Mouse (Mus musculus) limb, embryonic 12.5 days (tissue): ENCODE measurements around the gene Bcl11b. TPM values are rescaled to one million over a fixed set of nuclear protein-coding genes. Genes with fewer than 3 reads are reported as not detected.

Source experiments
- ATAC-seq: fragments of 200-750 bp; cut with Nextera tagmentation; 2 replicates; pipeline ENCODE4 v1.8.0; 2017; ENCODE audit warnings: low read depth, moderate TSS enrichment; ENCODE audit not compliant: insufficient number of reproducible peaks, insufficient read depth, low FRiP score, low TSS enrichment
- H3K27ac ChIP-seq: fragments of 300-500 bp; sonication (generic); 2 replicates; pipeline ENCODE4 v1.5.1; 2016; ENCODE audit warnings: mild to moderate bottlenecking, moderate library complexity
- H3K27me3 ChIP-seq: fragments of 300-500 bp; sonication (generic); 2 replicates; pipeline ENCODE4 v1.6.1; 2016; ENCODE audit warnings: mild to moderate bottlenecking, moderate library complexity
- H3K36me3 ChIP-seq: fragments of 300-500 bp; sonication (generic); 2 replicates; pipeline ENCODE4 v1.6.1; 2016; ENCODE audit warnings: mild to moderate bottlenecking, moderate library complexity
- H3K4me1 ChIP-seq: fragments of 300-500 bp; sonication (generic); replicated peaks from 2 replicates; pipeline ENCODE4 v1.6.1; 2016
- H3K4me2 ChIP-seq: fragments of 300-500 bp; sonication (generic); 2 replicates; pipeline ENCODE4 v1.6.1; 2016; ENCODE audit warnings: mild to moderate bottlenecking, moderate library complexity
- H3K4me3 ChIP-seq: fragments of 300-500 bp; sonication (generic); replicated peaks from 2 replicates; pipeline ENCODE4 v1.5.1; 2016; ENCODE audit warnings: mild to moderate bottlenecking
- H3K9ac ChIP-seq: fragments of 300-500 bp; sonication (generic); replicated peaks from 2 replicates; pipeline ENCODE4 v1.6.1; 2016; ENCODE audit warnings: mild to moderate bottlenecking, moderate library complexity
- H3K9me3 ChIP-seq: fragments of 300-500 bp; sonication (generic); 2 replicates; pipeline ENCODE4 v1.6.1; 2016; ENCODE audit warnings: mild to moderate bottlenecking, moderate library complexity
- WGBS: fragments of 180-500 bp; shearing (Covaris S2); methylation state at CpG from one replicate; pipeline ENCODE4 v1.1.7; 2016; 5-methylcytosine and 5-hydroxymethylcytosine counted together
- polyA plus RNA-seq: library from polyadenylated mRNA; unstranded; fragments of >200 nt; fragmentation: Nextera tagmentation; extraction: Ambion mirVana; gene quantifications from 2 replicates; pipeline ENCODE4 v1.2.1, GENCODE M21; 2016

The Bcl11b gene
- polyA plus RNA-seq, 1 experiment from 2014 or later, result 19.9 TPM

GRCm38 (mm10) chr12:108005816-108006626, 2.6 kb upstream of the Bcl11b start:
- peaks cover 25% of the 10 kb centered on the region for H3K27me3 ChIP-seq
- H3K9me3 ChIP-seq, result no peaks in the 10 kb centered on the region
- peak overlapping the region; percentile 87 for H3K4me3 ChIP-seq
- peak; percentile 32; the same call in 1 of the 2 replicates for ATAC-seq
- H3K36me3 ChIP-seq, result no peaks in the 10 kb centered on the region
- under 1% methylated on average over 56 of the region's 56 CpGs for WGBS
- peak overlapping the region; percentile 52 for H3K9ac ChIP-seq
- no peak overlapping the region for H3K27ac ChIP-seq
- H3K4me1 ChIP-seq, result peaks cover 31% of the 10 kb centered on the region
- peak overlapping the region; percentile 80 for H3K4me2 ChIP-seq

DNA sequence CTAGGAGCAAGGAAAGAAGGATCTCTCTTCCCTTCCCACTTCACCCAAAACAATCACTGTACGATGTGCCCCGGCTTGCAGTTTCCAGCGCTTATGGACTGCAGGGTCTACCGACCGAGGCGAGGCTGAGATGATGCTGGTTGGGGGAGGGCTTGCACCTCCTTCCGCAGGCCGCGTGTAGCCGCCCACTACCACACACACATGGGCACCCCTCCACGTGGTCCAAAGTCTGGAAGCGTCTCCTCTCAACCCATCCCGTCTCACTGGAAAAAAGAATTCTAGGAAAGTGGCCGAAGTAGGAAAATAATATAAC, 2.0 kb upstream of the Bcl11b start:
- WGBS, result 4% methylated on average over 14 of the region's 14 CpGs
- Histone ChIP-seq H3K9me3 (no peaks in the 10 kb centered on the region), H3K4me1 (peaks cover 34% of the 10 kb centered on the region), H3K4me3 (peak overlapping the region; percentile 87), H3K27ac (peak overlapping the region; percentile 29; the same call in 1 of the 2 replicates), H3K27me3 (peaks cover 31% of the 10 kb centered on the region), H3K36me3 (no peaks in the 10 kb centered on the region), H3K4me2 (peak overlapping the region; percentile 80), H3K9ac (peak overlapping the region; percentile 52)
- 0 out of 2 replicates have a peak, but pooled peaks have one; percentile 7 for ATAC-seq

DNA sequence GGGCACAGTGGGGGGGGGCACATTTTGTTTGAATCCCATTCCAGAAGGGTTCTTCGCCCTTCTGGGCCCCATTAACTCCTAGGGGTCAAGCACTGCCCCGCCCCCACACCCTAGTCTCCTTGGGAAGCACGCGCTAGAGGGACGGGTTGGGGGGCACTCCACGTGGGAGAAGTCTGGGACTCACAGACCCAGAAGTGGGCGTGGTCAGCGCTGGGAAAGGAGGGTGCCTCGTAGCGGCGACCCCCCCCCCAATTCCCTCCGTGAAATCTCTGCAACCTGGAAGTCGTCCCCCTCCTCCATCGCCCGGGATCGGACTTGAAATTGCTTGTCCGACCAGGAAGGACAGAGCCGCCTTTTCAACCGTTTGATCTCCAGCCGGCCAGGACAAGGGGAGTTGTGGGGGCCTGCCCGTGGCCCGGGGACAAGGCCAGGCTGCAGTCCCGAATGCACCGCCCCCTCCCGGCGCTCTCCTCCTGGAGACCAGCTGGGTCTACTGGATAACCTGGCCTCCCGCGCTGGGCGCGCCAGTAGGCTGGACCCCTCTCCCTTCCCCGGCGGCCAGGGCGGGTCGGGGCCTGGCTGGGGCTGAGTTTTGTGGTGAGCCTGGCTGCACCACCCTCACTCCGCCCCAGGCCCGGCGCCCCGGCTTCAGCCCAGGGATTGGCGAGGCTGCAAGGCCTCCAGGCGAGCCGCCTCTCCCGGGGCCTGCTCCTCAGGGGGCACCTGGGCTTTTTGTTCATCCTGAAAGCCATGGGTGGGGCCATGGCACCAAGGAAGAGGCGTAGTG, 1.5 kb upstream of the Bcl11b start:
- WGBS, result under 1% methylated on average over 43 of the region's 43 CpGs
- H3K4me1 ChIP-seq, result peaks cover 33% of the 10 kb centered on the region

DNA sequence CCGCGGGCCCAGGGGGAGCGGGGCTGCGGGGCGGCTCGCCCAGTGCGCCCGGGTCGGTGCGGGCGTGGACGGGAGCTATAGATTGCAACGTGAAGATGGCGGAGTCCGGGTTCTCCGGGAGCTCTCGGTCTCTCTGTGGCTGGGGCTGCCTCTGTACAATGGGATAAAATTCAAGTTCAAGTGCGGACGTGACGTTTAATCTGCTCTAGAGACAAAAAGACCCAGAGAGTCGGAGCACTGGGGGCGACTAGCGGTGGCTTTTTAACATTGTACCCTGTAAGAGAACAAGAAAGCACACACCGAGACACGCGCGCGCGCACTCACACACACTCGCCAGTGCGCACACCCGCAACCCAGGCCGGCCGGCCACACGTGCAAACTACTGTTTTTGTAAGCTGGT, 526 bp upstream of the Bcl11b start:
- H3K9me3 ChIP-seq, result no peaks in the 10 kb centered on the region
- peak overlapping the region; percentile 98 for H3K27ac ChIP-seq
- peak overlapping the region; percentile 87 for H3K4me3 ChIP-seq
- H3K4me2 ChIP-seq, result peak overlapping the region; percentile 80
- peak overlapping the region; percentile 96 for H3K9ac ChIP-seq
- peaks cover 39% of the 10 kb centered on the region for H3K27me3 ChIP-seq
- ATAC-seq, result peak; percentile 72
- H3K4me1 ChIP-seq, result peaks cover 33% of the 10 kb centered on the region
- 1% methylated on average over 35 of the region's 35 CpGs for WGBS
- H3K36me3 ChIP-seq, result no peaks in the 10 kb centered on the region

More for the DNA sequence above, 1.5 kb upstream of the Bcl11b start:
- Histone ChIP-seq H3K9me3 (no peaks in the 10 kb centered on the region), H3K4me2 (peak overlapping the region; percentile 80), H3K36me3 (no peaks in the 10 kb centered on the region), H3K4me3 (peak overlapping the region; percentile 87), H3K27ac (peak overlapping the region; percentile 29; the same call in 1 of the 2 replicates), H3K27me3 (peaks cover 36% of the 10 kb centered on the region), H3K9ac (peak overlapping the region; percentile 52)
- 0 out of 2 replicates have a peak, but pooled peaks have one; percentile 23 for ATAC-seq

DNA sequence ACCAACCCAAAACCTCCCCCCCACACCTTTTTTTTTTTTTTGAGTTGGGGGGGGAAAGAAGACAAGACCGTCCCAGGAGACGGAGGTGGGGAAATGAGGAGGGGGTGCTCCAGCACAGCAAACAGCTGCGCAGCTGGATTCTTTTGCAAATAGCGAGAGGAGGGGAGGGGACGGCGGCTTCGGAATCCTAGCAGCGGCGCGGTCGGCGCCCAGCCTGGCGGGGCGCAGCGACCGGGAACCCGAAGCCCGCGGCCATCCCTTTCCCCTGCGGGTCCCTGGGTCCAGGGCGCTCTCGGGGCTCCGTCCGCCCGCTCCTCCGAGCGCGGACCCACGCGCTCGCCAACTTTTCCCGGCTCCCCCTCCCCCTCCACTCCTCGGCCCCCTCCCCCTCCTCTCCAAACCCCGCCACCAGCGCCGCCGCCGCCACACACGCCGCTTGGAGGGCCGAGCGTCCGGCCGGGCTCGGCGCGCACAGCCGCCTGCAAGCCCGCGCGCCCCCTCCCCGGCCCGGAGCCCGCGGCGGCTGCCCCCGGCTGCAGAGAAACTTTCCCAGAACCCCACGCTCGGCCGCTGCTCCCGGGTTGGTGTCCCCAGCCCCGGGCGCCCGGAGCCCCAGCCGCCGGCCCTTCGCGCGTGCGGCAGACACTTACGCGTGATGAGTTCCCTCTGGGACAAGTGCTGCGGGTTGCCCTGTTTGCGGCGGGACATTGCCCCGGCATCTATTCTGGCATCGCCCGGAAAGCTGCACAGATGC, 789 bp downstream of the Bcl11b start:
- H3K9ac ChIP-seq, result peak overlapping the region; percentile 96
- no peak for ATAC-seq
- H3K4me2 ChIP-seq, result peak overlapping the region; percentile 80
- H3K9me3 ChIP-seq, result no peaks in the 10 kb centered on the region
- WGBS, result under 1% methylated on average over 59 of the region's 78 CpGs
- peak overlapping the region; percentile 98 for H3K27ac ChIP-seq
- H3K27me3 ChIP-seq, result peaks cover 43% of the 10 kb centered on the region
- peaks cover 42% of the 10 kb centered on the region for H3K4me1 ChIP-seq
- peak overlapping the region; percentile 87 for H3K4me3 ChIP-seq
- H3K36me3 ChIP-seq, result no peaks in the 10 kb centered on the region

DNA sequence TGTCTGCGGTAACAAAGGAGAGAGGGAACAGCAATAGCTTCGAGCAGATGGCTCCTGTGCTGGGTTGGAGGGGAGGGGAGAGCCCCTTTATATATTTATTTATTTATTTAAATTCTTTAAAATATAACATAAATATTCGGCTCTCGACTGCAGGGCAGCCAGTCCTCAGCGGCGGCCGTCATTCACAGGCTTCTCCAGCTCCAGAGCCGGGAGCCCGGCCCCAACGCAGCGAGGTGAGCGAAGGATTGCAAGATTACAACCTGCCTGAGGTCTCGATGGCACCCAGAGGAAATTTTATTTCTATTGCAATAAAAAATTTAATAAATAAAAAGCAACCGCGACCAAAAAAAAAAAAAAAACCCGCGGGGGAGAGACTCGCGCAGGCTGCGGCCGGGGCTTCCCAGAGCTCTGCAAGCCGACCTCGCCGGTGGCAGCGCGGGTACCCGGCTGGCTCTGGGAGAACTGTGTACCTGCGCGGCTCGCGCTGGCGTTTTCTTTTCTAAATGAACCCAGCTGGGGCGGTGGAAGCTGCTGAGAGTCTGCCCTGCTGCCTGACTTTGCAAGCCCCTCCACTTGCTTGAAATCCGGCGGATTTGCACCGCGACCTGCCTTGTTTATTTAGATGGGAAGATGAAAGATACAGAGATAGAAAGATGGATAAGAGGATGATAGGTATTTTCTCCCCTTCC, 1.6 kb downstream of the Bcl11b start:
- Histone ChIP-seq H3K27ac (0 out of 2 replicates have a peak overlapping the region, but pooled peaks have one; percentile 53), H3K27me3 (peaks cover 38% of the 10 kb centered on the region), H3K9ac (peak overlapping the region; percentile 96), H3K36me3 (no peaks in the 10 kb centered on the region), H3K9me3 (no peaks in the 10 kb centered on the region), H3K4me1 (peaks cover 50% of the 10 kb centered on the region), H3K4me2 (peak overlapping the region; percentile 80), H3K4me3 (peak overlapping the region; percentile 87)
- no peak for ATAC-seq
- WGBS, result under 1% methylated on average over 37 of the region's 37 CpGs

GRCm38 (mm10) chr12:108000715-108001080, 2.7 kb downstream of the Bcl11b start:
- peaks cover 52% of the 10 kb centered on the region for H3K4me1 ChIP-seq
- H3K9me3 ChIP-seq, result no peaks in the 10 kb centered on the region
- no peaks in the 10 kb centered on the region for H3K36me3 ChIP-seq
- peak overlapping the region; percentile 28; the same call in 1 of the 2 replicates for H3K9ac ChIP-seq
- peak overlapping the region; percentile 80 for H3K4me2 ChIP-seq
- H3K27me3 ChIP-seq, result peaks cover 30% of the 10 kb centered on the region
- H3K4me3 ChIP-seq, result peak overlapping the region; percentile 87
- WGBS, result 5% methylated on average over 2 of the region's 2 CpGs
- H3K27ac ChIP-seq, result 0 out of 2 replicates have a peak overlapping the region, but pooled peaks have one; percentile 32
- no peak for ATAC-seq

DNA sequence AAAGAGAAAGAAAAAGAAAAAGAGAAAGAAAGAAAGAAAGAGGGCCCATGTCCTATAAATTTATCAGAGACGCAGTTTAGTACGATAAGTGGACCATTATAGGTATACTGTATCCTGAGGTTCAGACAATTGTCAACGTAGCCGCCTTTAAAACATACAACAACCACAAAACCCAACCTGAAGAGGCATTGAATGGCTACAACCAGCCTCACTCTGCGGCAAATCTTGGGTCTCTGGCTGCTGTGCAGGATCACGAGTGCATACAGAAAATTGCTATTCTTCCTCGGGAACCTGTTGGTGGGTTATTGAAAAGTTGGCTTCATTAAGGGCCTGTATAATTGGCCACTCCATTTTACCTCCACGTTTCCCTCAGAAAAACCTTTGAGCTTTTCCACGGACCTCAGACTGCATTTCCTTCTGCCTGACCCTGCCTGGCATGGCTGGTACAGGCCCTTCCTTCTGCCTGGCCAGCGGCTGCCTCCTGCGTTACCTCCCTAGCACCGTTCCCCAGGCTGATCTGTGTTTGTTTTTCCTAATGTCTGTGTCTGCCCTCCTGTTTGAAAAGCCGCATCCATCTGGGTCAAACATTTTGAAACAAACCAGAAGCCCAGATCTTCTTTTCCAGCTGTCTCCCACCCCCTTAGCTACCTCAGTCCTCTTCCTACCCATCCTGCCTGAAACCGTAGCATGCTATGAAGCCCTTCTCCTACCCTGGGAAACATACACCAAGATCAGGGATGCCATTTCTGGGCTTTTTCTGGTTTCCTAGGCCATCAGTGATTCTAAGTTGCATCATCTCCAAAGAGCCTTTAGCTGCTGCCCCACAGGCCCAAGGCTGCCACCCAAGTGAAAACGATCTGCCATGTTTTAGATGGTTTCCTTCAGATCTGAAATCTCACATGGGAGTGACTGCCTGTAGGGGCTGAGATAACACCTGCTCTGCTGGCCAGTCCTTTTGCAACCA, 3.4 kb downstream of the Bcl11b start:
- Histone ChIP-seq H3K4me2 (peak overlapping the region; percentile 80), H3K9ac (peak overlapping the region; percentile 28; the same call in 1 of the 2 replicates), H3K27me3 (peaks cover 27% of the 10 kb centered on the region), H3K9me3 (no peaks in the 10 kb centered on the region), H3K4me1 (peaks cover 52% of the 10 kb centered on the region), H3K27ac (no peak overlapping the region), H3K36me3 (no peaks in the 10 kb centered on the region), H3K4me3 (peak overlapping the region; percentile 87)
- ATAC-seq, result no peak
- 56% methylated on average over 15 of the region's 15 CpGs for WGBS

- Histone ChIP-seq H3K27me3 (peaks cover 31% of the 10 kb centered on the region), H3K4me2 (peak overlapping the region; percentile 8), H3K9me3 (no peaks in the 10 kb centered on the region), H3K27ac (no peak overlapping the region), H3K4me3 (no peak overlapping the region), H3K36me3 (no peaks in the 10 kb centered on the region), H3K4me1 (peaks cover 60% of the 10 kb centered on the region), H3K9ac (no peak overlapping the region)
- WGBS, result under 1% methylated on average over 20 of the region's 20 CpGs
- no peak for ATAC-seq
Measured at GRCm38 (mm10) chr12:107998746-107999145, 4.7 kb downstream of the Bcl11b start.
